Mouse (Mus musculus) CH12.LX (cell line): Measurements from ENCODE around the gene Ercc6l2. TPM values are rescaled to one million over a fixed set of nuclear protein-coding genes. Genes with fewer than 3 reads are reported as not detected.
A peak's percentile ranks its signal among the peaks of the same experiment; 100 is the strongest.

Experiments used
- DNase-seq: peaks from one replicate; pipeline ENCODE4 v3.0.0-alpha.2; 2013; ENCODE audit errors: extremely low read depth
- H3K27ac ChIP-seq: 2 replicates; pipeline ENCODE4 v1.5.1; 2012; ENCODE audit warnings: low read depth, mild to moderate bottlenecking, control low read depth, moderate library complexity; ENCODE audit not compliant: insufficient read depth
- H3K27me3 ChIP-seq: replicated peaks from 2 replicates; pipeline ENCODE3; 2012; ENCODE audit warnings: inconsistent platforms
- H3K36me3 ChIP-seq, 2 experiments: replicated peaks in 1 of 2; 2 replicates each; pipeline versions ENCODE3 to v1.6.1; 2012; ENCODE audit warnings: inconsistent platforms in 1 of 2, low read length in 1 of 2, mild to moderate bottlenecking in 1 of 2, mixed read lengths in 1 of 2, moderate library complexity in 1 of 2; ENCODE audit not compliant: control insufficient read depth in 1 of 2, insufficient read depth in 1 of 2
- H3K4me1 ChIP-seq, 2 experiments: 2 replicates each; pipeline ENCODE4 v1.6.1; 2012; ENCODE audit warnings: inconsistent platforms in 1 of 2, moderate library complexity in 1 of 2; ENCODE audit not compliant: insufficient read depth in 2 of 2, control insufficient read depth in 1 of 2
- H3K4me2 ChIP-seq: 2 replicates; pipeline ENCODE4 v1.6.1; 2012; ENCODE audit warnings: low read depth, mild to moderate bottlenecking, control low read depth; ENCODE audit not compliant: poor library complexity, insufficient read depth, severe bottlenecking
- H3K4me3 ChIP-seq, 3 experiments: fragments of 150-350 bp in 1 of 3; sonication (generic) in 1 of 3; replicated peaks in 1 of 3; 2 replicates each; pipeline versions ENCODE3 to v1.5.1; 2011 to 2012; ENCODE audit warnings: low read depth in 2 of 3, low read length in 2 of 3, mild to moderate bottlenecking in 2 of 3, moderate library complexity in 2 of 3, control low read depth in 1 of 3, improper control_type of control experiment in 1 of 3, inconsistent platforms in 1 of 3, mixed read lengths in 1 of 3; ENCODE audit not compliant: poor library complexity in 1 of 3
- H3K79me2 ChIP-seq: replicated peaks from 2 replicates; pipeline ENCODE4 v1.6.1; 2012; ENCODE audit warnings: mild to moderate bottlenecking, moderate library complexity; ENCODE audit not compliant: control insufficient read depth, poor library complexity, insufficient read depth, severe bottlenecking; ENCODE audit errors: extremely low read depth
- H3K9ac ChIP-seq: 2 replicates; pipeline ENCODE4 v1.6.1; 2012; ENCODE audit warnings: low read depth, mild to moderate bottlenecking, control low read depth, moderate library complexity; ENCODE audit not compliant: insufficient read depth
- H3K9me3 ChIP-seq: replicated peaks from 2 replicates; pipeline ENCODE3; 2012; ENCODE audit warnings: low read length, inconsistent platforms, mixed read lengths
- BHLHE40 ChIP-seq: IDR thresholded peaks from 2 replicates; pipeline ENCODE4 v1.6.1; 2011; ENCODE audit warnings: mild to moderate bottlenecking, low read depth, low read length, improper control_type of control experiment
- CHD1 ChIP-seq: IDR thresholded peaks from 2 replicates; pipeline ENCODE4 v1.6.1; 2012; ENCODE audit warnings: low read depth, low read length, improper control_type of control experiment, inconsistent platforms
- CHD2 ChIP-seq: IDR thresholded peaks from 2 replicates; pipeline ENCODE4 v1.6.1; 2011; ENCODE audit warnings: low read length, improper control_type of control experiment
- CTCF ChIP-seq, 2 experiments: IDR thresholded peaks in 1 of 2; conservative IDR thresholded peaks in 1 of 2; 2 replicates each; pipeline ENCODE4 v1.5.1; 2011 to 2012; ENCODE audit warnings: low read depth in 2 of 2, low read length in 2 of 2, improper control_type of control experiment in 1 of 2, inconsistent platforms in 1 of 2, mild to moderate bottlenecking in 1 of 2, moderate library complexity in 1 of 2
- E2F4 ChIP-seq: IDR thresholded peaks from 2 replicates; pipeline ENCODE4 v1.6.1; 2011; ENCODE audit warnings: low read depth, low read length, improper control_type of control experiment; ENCODE audit not compliant: insufficient replicate concordance
- ELF1 ChIP-seq: IDR thresholded peaks from 2 replicates; pipeline ENCODE4 v1.6.1; 2014; ENCODE audit warnings: low read depth, mild to moderate bottlenecking, inconsistent platforms, low read length, improper control_type of control experiment
- ETS1 ChIP-seq: conservative IDR thresholded peaks from 2 replicates; pipeline ENCODE4 v1.6.1; 2012; ENCODE audit warnings: low read depth, mild to moderate bottlenecking, inconsistent platforms, low read length, improper control_type of control experiment, moderate library complexity
- GABPA ChIP-seq: IDR thresholded peaks from 2 replicates; pipeline ENCODE4 v1.6.1; 2012; ENCODE audit warnings: low read depth, low read length, improper control_type of control experiment, inconsistent platforms; ENCODE audit not compliant: insufficient replicate concordance
- HCFC1 ChIP-seq: IDR thresholded peaks from 2 replicates; pipeline ENCODE4 v1.6.1; 2012; ENCODE audit warnings: low read depth, mild to moderate bottlenecking, inconsistent platforms, low read length, improper control_type of control experiment
- JUN ChIP-seq: IDR thresholded peaks from 2 replicates; pipeline ENCODE4 v1.6.1; 2011; ENCODE audit warnings: low read depth, mild to moderate bottlenecking, low read length, improper control_type of control experiment, moderate library complexity; ENCODE audit not compliant: insufficient read depth
- KAT2A ChIP-seq: IDR thresholded peaks from 2 replicates; pipeline ENCODE4 v1.6.1; 2012; ENCODE audit warnings: low read length, improper control_type of control experiment, inconsistent platforms; ENCODE audit not compliant: insufficient replicate concordance
- MAFK ChIP-seq: IDR thresholded peaks from 2 replicates; pipeline ENCODE4 v1.6.1; 2011; ENCODE audit warnings: low read length, improper control_type of control experiment; ENCODE audit not compliant: insufficient replicate concordance
- POLR2AphosphoS2 ChIP-seq: IDR thresholded peaks from 2 replicates; pipeline ENCODE4 v1.6.1; 2011; ENCODE audit warnings: low read depth, low read length, improper control_type of control experiment
- RAD21 ChIP-seq: IDR thresholded peaks from 2 replicates; pipeline ENCODE4 v1.6.1; 2011; ENCODE audit warnings: low read depth, mild to moderate bottlenecking, low read length, improper control_type of control experiment, moderate library complexity
- RCOR1 ChIP-seq: conservative IDR thresholded peaks from 2 replicates; pipeline ENCODE4 v1.6.1; 2012; ENCODE audit warnings: low read depth, mild to moderate bottlenecking, inconsistent platforms, low read length, improper control_type of control experiment
- SIN3A ChIP-seq: IDR thresholded peaks from 2 replicates; pipeline ENCODE4 v1.6.1; 2012; ENCODE audit warnings: low read length, improper control_type of control experiment, inconsistent platforms
- SMC3 ChIP-seq: IDR thresholded peaks from 2 replicates; pipeline ENCODE4 v1.6.1; 2011; ENCODE audit warnings: low read depth, low read length, improper control_type of control experiment
- TBP ChIP-seq: conservative IDR thresholded peaks from 2 replicates; pipeline ENCODE4 v1.6.1; 2011; ENCODE audit warnings: low read depth, low read length, improper control_type of control experiment
- USF1 ChIP-seq: IDR thresholded peaks from 2 replicates; pipeline ENCODE4 v1.6.1; 2014; ENCODE audit warnings: low read depth, mild to moderate bottlenecking, inconsistent platforms, low read length, improper control_type of control experiment
- USF2 ChIP-seq: conservative IDR thresholded peaks from 2 replicates; pipeline ENCODE4 v1.6.1; 2011; ENCODE audit warnings: low read depth, low read length, improper control_type of control experiment
- ZC3H11A ChIP-seq: IDR thresholded peaks from 2 replicates; pipeline ENCODE4 v1.6.1; 2012; ENCODE audit warnings: low read depth, mild to moderate bottlenecking, inconsistent platforms, low read length, improper control_type of control experiment
- ZMIZ1 ChIP-seq: IDR thresholded peaks from 2 replicates; pipeline ENCODE4 v1.6.1; 2012; ENCODE audit warnings: low read depth, mild to moderate bottlenecking, inconsistent platforms, low read length, improper control_type of control experiment
- ZNF384 ChIP-seq: IDR thresholded peaks from 2 replicates; pipeline ENCODE4 v1.6.1; 2012; ENCODE audit warnings: low read depth, low read length, improper control_type of control experiment, inconsistent platforms
- dilution Hi-C: fragments of 300-500 bp; cut with MboI; formaldehyde crosslinking; loops from 2 replicates; pipeline ENCODE4 v1.14.3; 2020; ENCODE audit warnings: low sequenced_read_pairs; ENCODE audit not compliant: extremely low pct_unique_long_range_greater_than_20kb, extremely low pct_ligation_motif_present
- in situ Hi-C: fragments of 300-500 bp; cut with MboI; formaldehyde crosslinking; loops from 3 replicates; pipeline ENCODE4 v1.14.3; 2019; ENCODE audit warnings: low sequenced_read_pairs, low pct_ligation_motif_present, low pct_unique_long_range_greater_than_20kb, mixed read lengths
- polyA plus RNA-seq: library from polyadenylated mRNA; unstranded; fragments of >175 nt; gene quantifications from 2 replicates; pipeline ENCODE4 v1.2.1, GENCODE M21; 2012; ENCODE audit warnings: low read depth; ENCODE audit not compliant: insufficient read length
- total RNA-seq, 2 experiments: library from RNA; depleted of rRNA; stranded (reverse); fragments of 300-350 nt in 1 of 2; fragments of >200 nt in 1 of 2; gene quantifications; 2 replicates each; pipeline ENCODE4 v1.2.3; 2012 to 2014

Gene Ercc6l2
- total and polyA plus RNA-seq, 3 experiments = 44.3 to 97.0 (median 62.5) TPM

DNA sequence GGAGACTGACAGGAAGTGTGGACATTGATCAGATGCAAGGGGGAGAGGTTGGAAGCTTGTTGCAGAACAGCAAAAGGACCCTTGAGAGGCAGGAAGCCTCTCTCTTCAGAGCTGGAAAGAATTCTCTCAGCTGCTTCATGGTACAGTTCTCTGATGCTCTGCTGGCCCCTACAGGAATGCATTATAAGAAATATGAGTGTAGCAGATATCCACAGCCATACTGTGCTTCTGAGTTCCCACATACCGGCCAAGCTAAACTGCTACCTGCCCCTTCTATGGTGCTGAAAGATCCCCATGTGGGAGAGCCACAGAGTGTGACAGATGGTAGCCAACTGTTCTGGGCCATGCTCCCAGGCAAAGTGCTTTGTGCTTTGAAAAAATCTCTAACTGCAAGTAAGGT, 114.3 kb downstream of the Ercc6l2 start:
- H3K36me3 ChIP-seq = no peaks in the 10 kb centered on the region
- dilution Hi-C loops = no loop called here
- H3K27me3 ChIP-seq = no peaks in the 10 kb centered on the region
- no peaks in the 10 kb centered on the region for H3K79me2 ChIP-seq
- H3K4me3 ChIP-seq = no peak overlapping the region
- H3K4me1 ChIP-seq = no peaks in the 10 kb centered on the region
- DNase-seq = peak; percentile 3
- in situ Hi-C loops = no loop called here
- no peaks in the 10 kb centered on the region for H3K9me3 ChIP-seq
- no peak overlapping the region for H3K27ac ChIP-seq
- H3K4me2 ChIP-seq = no peak overlapping the region
- no peak overlapping the region for H3K9ac ChIP-seq
- TF ChIP-seq USF2 (no peak), ETS1 (no peak), SMC3 (peak; percentile 24; the same call in 1 of the 2 replicates), TBP (no peak), E2F4 (no peak), RAD21 (peak; percentile 53), JUN (no peak), MAFK (no peak), CHD1 (no peak), SIN3A (no peak), CTCF (conservative IDR thresholded peaks at IDR 0.05 in 1 of 2, IDR thresholded peaks at IDR 0.05 in 1 of 2; ENCODE audit: low read depth in 2 of 2, low read length in 2 of 2) (peak in 1 of 2 experiments; percentile 50; a peak in 2 of 4 replicates), HCFC1 (no peak), RCOR1 (no peak), BHLHE40 (no peak), ELF1 (no peak), KAT2A (no peak), USF1 (no peak), GABPA (no peak)
- TF ChIP-seq, all 38 proteins: peak for 3

DNA sequence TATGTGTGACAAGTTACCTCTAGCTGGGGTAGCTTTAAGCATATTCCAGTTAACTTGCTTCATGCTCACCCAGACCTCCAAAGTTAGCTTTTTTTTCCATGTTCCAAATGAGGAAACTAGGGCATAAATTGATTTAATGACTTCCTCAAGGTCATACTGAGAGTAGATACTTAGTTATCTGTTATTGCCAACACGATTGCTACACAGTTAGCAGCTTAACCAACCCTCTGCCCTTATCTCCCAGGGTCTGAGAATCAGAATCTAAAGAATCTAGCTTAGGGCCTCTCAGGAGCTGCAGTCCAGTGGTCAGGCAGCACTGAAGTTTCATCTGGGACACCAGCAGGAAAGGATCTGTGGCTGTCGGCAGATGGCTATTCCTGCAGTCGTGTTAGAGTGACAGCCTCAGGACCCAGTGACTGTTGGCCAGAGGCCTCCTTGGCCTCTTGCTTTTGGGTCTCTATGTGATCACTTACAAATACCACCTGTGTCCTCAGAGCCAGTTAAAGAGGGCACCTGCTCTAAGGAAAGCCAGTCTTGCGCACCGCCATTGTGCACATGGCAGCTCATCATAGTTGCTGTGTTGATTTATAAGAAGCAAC, 115.0 kb downstream of the Ercc6l2 start:
- H3K27ac ChIP-seq = no peak overlapping the region
- no peak overlapping the region for H3K4me2 ChIP-seq
- H3K4me3 ChIP-seq = no peak overlapping the region
- H3K9me3 ChIP-seq = no peaks in the 10 kb centered on the region
- no peaks in the 10 kb centered on the region for H3K4me1 ChIP-seq
- no peaks in the 10 kb centered on the region for H3K27me3 ChIP-seq
- H3K9ac ChIP-seq = no peak overlapping the region
- dilution Hi-C loops (no loop called here), in situ Hi-C loops (no loop called here)
- TF ChIP-seq CHD1 = no peak
- no peak for TF ChIP-seq CHD2
- no peak for TF ChIP-seq ZNF384
- no peak for TF ChIP-seq SIN3A
- no peak for TF ChIP-seq HCFC1
- no peak for TF ChIP-seq POLR2AphosphoS2
- TF ChIP-seq JUN = no peak
- no peak for TF ChIP-seq TBP
- TF ChIP-seq BHLHE40 = no peak
- TF ChIP-seq ETS1 = no peak
- TF ChIP-seq ZMIZ1 = no peak
- no peak for TF ChIP-seq ZC3H11A
- no peaks in the 10 kb centered on the region for H3K36me3 ChIP-seq
- no peaks in the 10 kb centered on the region for H3K79me2 ChIP-seq
- no peak for DNase-seq
